Mouse (Mus musculus) Patski (cell line): Measurements from ENCODE around the gene Mrgpra4. TPM values are rescaled to one million over a fixed set of nuclear protein-coding genes. Genes with fewer than 3 reads are reported as not detected.

Source experiments
- ATAC-seq: fragments of 100-300 bp; one replicate; pipeline ENCODE4 v1.8.0; 2021
- CTCF ChIA-PET: fragments of 350-600 bp; sonication (Branson Sonifier 250); formaldehyde crosslinking; loops from one replicate; lab custom pipeline; 2022; ENCODE audit warnings: inconsistent platforms; lab: Charles Lee
- POLR2A ChIA-PET: fragments of 350-600 bp; sonication (Branson Sonifier 250); formaldehyde crosslinking; loops from one replicate; lab custom pipeline; 2022; ENCODE audit warnings: antibody characterized with exemption, inconsistent platforms; lab: Charles Lee
- DNase-seq: peaks from one replicate; pipeline ENCODE4 v3.0.0-alpha.2; 2011; ENCODE audit warnings: low read depth, low spot score
- H3K27me3 ChIP-seq: fragments of 371-371 bp; one replicate; pipeline ENCODE4 v1.5.1; 2021
- CTCF ChIP-seq: fragments of 100-300 bp; IDR thresholded peaks from one replicate; pipeline ENCODE4 v1.5.1; 2021
- in situ Hi-C: fragments of 300-500 bp; cut with MboI; formaldehyde crosslinking; loops from 3 replicates; pipeline ENCODE4 v1.11.1; 2018; ENCODE audit warnings: low pct_unique_long_range_greater_than_20kb, mixed read lengths
- polyA plus RNA-seq: library from polyadenylated mRNA; unstranded; gene quantifications from one replicate; pipeline ENCODE4 v1.2.3, GENCODE M21; 2021

Gene Mrgpra4
- not detected for polyA plus RNA-seq

GRCm38 (mm10) chr7:47981995-47982394 is at the start of gene Mrgpra4:
Gene Mrgpra4, minus strand, starts transcription at chr7:47982095.
- POLR2A ChIA-PET = no interaction called here
- no peak for TF ChIP-seq CTCF
- CTCF ChIA-PET = no interaction called here
- in situ Hi-C loops = loop anchor here (5.0 to 10.0 kb wide), 2 partner anchors 157 to 250 kb away; no protein-coding TSS in a partner anchor
- DNase-seq (no peak), ATAC-seq (no peak)
- no peaks in the 10 kb centered on the region for H3K27me3 ChIP-seq

GRCm38 (mm10) chr7:48027497-48027896 is 45.6 kb upstream of the Mrgpra4 start, which contains the start of gene Mrgprx1:
Gene Mrgprx1, minus strand, starts transcription at chr7:48027597.
- DNase-seq (no peak), ATAC-seq (no peak)
- ChIA-PET CTCF (no interaction called here), POLR2A (no interaction called here)
- in situ Hi-C loops = loop anchor here (25.0 kb wide), 1 partner anchor 310 kb away; no protein-coding TSS in a partner anchor
- no peaks in the 10 kb centered on the region for H3K27me3 ChIP-seq
- TF ChIP-seq CTCF = no peak

GRCm38 (mm10) chr7:48017874-48018273 is 36.0 kb upstream of the Mrgpra4 start:
- in situ Hi-C loops = no loop called here
- no peaks in the 10 kb centered on the region for H3K27me3 ChIP-seq
- ChIA-PET CTCF (no interaction called here), POLR2A (no interaction called here)
- no peak for TF ChIP-seq CTCF
- ATAC-seq (no peak), DNase-seq (no peak)

DNA sequence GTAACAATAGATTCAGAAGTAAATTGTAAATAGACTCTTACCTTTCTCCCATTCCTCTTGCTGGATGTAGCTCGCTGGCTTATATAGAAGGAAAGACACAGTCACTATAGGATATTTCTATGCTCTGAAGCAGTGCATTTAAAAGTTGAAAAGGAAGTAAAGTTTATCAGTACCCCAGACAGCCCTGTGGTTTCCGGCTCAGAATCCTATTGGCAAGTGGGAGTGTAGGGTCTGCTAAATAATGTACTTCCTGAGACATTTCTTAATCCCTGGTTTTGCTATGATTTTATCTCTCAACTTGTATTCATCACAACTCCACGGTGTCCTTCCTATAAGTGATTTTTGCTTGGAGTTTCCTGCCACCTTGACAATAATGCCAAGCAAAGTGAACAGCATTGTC is 13.8 kb upstream of the Mrgpra4 start:
- TF ChIP-seq CTCF = no peak
- in situ Hi-C loops = no loop called here
- no peak for ATAC-seq
- POLR2A ChIA-PET = no interaction called here
- CTCF ChIA-PET = no interaction called here
- H3K27me3 ChIP-seq = no peaks in the 10 kb centered on the region
- no peak for DNase-seq

- in situ Hi-C loops = loop anchor here (10.0 kb wide), 1 partner anchor 162 kb away; no protein-coding TSS in a partner anchor
- no peak for ATAC-seq
- ChIA-PET POLR2A (no interaction called here), CTCF (no interaction called here)
- DNase-seq = no peak
- no peaks in the 10 kb centered on the region for H3K27me3 ChIP-seq
- no peak for TF ChIP-seq CTCF
Measured at GRCm38 (mm10) chr7:47986752-47987151, 4.9 kb upstream of the Mrgpra4 start.

Other genes starting within 250 kb of the Mrgpra4 start
- gene Mrgprx1, start 45.5 kb upstream of the Mrgpra4 start, polyA plus RNA-seq = not detected
- not detected for gene Mrgprb5, start 186.9 kb upstream of the Mrgpra4 start, polyA plus RNA-seq
- gene Mrgprb4, start 217.2 kb upstream of the Mrgpra4 start, polyA plus RNA-seq = not detected